Mouse (Mus musculus) layer of hippocampus, adult 2 months (tissue): ENCODE measurements around the gene Auh. TPM values are rescaled to one million over a fixed set of nuclear protein-coding genes. Genes with fewer than 3 reads are reported as not detected.

Source experiments
- DNase-seq, 2 experiments: peaks; one replicate each; pipeline ENCODE4 v3.0.0; 2022; ENCODE audit warnings: low spot score in 2 of 2
- H3K27ac ChIP-seq: fragments of 200-600 bp; 2 replicates; pipeline ENCODE4 v1.8.1; 2022
- H3K4me3 ChIP-seq: fragments of 200-600 bp; 2 replicates; pipeline ENCODE4 v1.8.1; 2022; ENCODE audit warnings: mild to moderate bottlenecking
- CTCF ChIP-seq: fragments of 200-600 bp; conservative IDR thresholded peaks from 2 replicates; pipeline ENCODE4 v1.8.1; 2022; ENCODE audit warnings: antibody characterized with exemption, mild to moderate bottlenecking, moderate library complexity
- total RNA-seq, 2 experiments: library from RNA; stranded (reverse); gene quantifications; 2 replicates each; pipeline ENCODE4 v1.2.3; 2021

Auh gene
- total RNA-seq, 2 experiments from 2014 or later, result 107 to 121 TPM

- no peak overlapping the region for H3K4me3 ChIP-seq
- no peak for DNase-seq
- no peak for TF ChIP-seq CTCF
- H3K27ac ChIP-seq, result no peak overlapping the region
Observed at GRCm38 (mm10) chr13:52953779-52954553, 24.5 kb upstream of the Auh start.

- Histone ChIP-seq H3K27ac (no peak overlapping the region), H3K4me3 (no peak overlapping the region)
- no peak for TF ChIP-seq CTCF
- no peak for DNase-seq
Observed at GRCm38 (mm10) chr13:52949211-52949610, 19.7 kb upstream of the Auh start.

GRCm38 (mm10) chr13:52947545-52947944 lies 18.1 kb upstream of the Auh start:
- no peak for DNase-seq
- H3K27ac ChIP-seq, result no peak overlapping the region
- H3K4me3 ChIP-seq, result no peak overlapping the region
- no peak for TF ChIP-seq CTCF

- no peak for TF ChIP-seq CTCF
- no peak for DNase-seq
- no peak overlapping the region for H3K4me3 ChIP-seq
- H3K27ac ChIP-seq, result no peak overlapping the region
Observed at GRCm38 (mm10) chr13:52945769-52946168, 16.3 kb upstream of the Auh start.

- Histone ChIP-seq H3K4me3 (no peak overlapping the region), H3K27ac (no peak overlapping the region)
- TF ChIP-seq CTCF, result no peak
- no peak for DNase-seq
Observed at GRCm38 (mm10) chr13:52944116-52944515, 14.6 kb upstream of the Auh start.

- DNase-seq, result no peak
- no peak for TF ChIP-seq CTCF
- H3K27ac ChIP-seq, result no peak overlapping the region
Observed at GRCm38 (mm10) chr13:52942876-52943388, 13.5 kb upstream of the Auh start.

GRCm38 (mm10) chr13:52940956-52941355 lies 11.5 kb upstream of the Auh start:
- no peak overlapping the region for H3K4me3 ChIP-seq
- H3K27ac ChIP-seq, result no peak overlapping the region
- TF ChIP-seq CTCF, result no peak
- no peak for DNase-seq

More at GRCm38 (mm10) chr13:52942876-52943388, 13.5 kb upstream of the Auh start:
- no peak overlapping the region for H3K4me3 ChIP-seq

GRCm38 (mm10) chr13:52930582-52930981 lies 1.1 kb upstream of the Auh start:
- no peak for TF ChIP-seq CTCF
- no peak overlapping the region for H3K4me3 ChIP-seq
- DNase-seq, result no peak
- H3K27ac ChIP-seq, result no peak overlapping the region

GRCm38 (mm10) chr13:52928392-52928791 lies 1.1 kb downstream of the Auh start:
- peak overlapping the region; percentile 95 for H3K27ac ChIP-seq
- H3K4me3 ChIP-seq, result peak overlapping the region; percentile 61
- TF ChIP-seq CTCF, result no peak
- DNase-seq, result peak; percentile 16 to 27

GRCm38 (mm10) chr13:52924457-52924856 lies 5.0 kb downstream of the Auh start:
- no peak overlapping the region for H3K27ac ChIP-seq
- no peak for TF ChIP-seq CTCF
- no peak for DNase-seq
- no peak overlapping the region for H3K4me3 ChIP-seq

- H3K4me3 ChIP-seq, result no peak overlapping the region
- TF ChIP-seq CTCF, result no peak
- DNase-seq, result no peak
- no peak overlapping the region for H3K27ac ChIP-seq
Observed at GRCm38 (mm10) chr13:52921966-52922365, 7.5 kb downstream of the Auh start.

- TF ChIP-seq CTCF, result no peak
- no peak for DNase-seq
- Histone ChIP-seq H3K4me3 (no peak overlapping the region), H3K27ac (no peak overlapping the region)
Observed at GRCm38 (mm10) chr13:52921065-52921825, 8.2 kb downstream of the Auh start.

- Histone ChIP-seq H3K27ac (no peak overlapping the region), H3K4me3 (no peak overlapping the region)
- TF ChIP-seq CTCF, result no peak
- DNase-seq, result no peak
Observed at GRCm38 (mm10) chr13:52919790-52920352, 9.6 kb downstream of the Auh start.
